Mouse (Mus musculus): Measurements from ENCODE around the gene Clec4b2.
"Not testable (repeated sequence)": the region's sequence is repeated elsewhere in the genome, so short reads cannot be mapped to it uniquely, and the experiment has no call there.

Gene Clec4b2

DNA sequence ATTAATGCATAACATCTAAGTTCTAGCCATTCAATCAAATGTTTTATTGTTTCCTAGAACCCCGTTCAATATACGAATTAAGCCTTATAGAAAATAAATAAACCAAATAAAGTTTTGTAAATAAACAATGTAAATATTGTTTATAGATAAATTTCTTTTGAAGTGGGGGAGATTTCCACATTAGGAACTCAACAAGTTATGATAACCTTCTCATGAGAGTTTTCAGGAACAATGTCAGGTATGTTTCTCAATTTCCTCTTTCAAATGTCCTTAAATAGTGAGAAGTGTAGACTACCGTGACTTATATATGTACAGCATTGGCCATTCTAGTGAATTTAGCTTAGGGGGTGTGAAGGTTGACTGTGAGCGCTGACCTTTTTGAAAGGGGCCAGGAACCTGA is at the start of gene Clec4b2:
Gene Clec4b2, plus strand, starts transcription at position 301 of the 400 bp plus-strand sequence.
- DNase-seq = no peak

DNA sequence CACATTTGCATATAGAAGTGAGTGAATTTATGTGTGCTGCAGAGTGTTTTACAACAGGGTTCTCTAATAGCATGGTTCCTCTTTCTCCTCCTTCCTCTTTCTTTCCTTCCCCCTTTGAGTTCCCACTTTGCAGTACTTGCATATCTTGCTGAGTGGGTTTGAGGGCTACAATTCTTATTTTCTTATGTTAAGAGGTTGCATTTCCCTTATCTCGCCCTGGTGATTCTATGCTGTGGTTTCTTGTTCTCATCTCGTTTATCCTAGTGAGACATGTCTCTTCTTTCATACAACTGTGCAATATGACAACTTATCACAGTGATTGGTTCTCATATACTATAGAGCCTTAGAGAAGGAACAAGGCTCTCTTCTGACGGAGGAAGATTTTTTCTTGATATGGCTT is 49.5 kb upstream of the Clec4b2 start:
- DNase-seq = no peak

DNA sequence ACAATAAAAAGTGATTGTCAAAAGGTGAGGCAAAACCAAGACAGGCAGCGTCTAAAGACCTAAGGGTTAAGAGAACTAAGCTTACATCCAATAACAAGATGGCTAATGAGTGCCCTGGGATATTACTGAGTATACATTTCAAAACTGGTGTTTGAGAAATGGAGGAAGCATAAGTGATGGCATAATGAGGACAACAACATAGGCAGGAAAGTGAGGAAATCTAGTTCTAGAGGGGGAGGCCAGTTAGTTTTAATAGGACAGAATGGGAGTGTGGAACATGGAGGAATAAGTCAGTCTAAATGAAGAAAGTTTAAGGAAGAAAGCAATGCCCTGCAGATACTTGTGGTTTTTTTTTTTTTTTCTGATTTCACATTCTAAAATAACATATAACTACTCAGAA is 45.5 kb upstream of the Clec4b2 start:
- no peak for DNase-seq

DNA sequence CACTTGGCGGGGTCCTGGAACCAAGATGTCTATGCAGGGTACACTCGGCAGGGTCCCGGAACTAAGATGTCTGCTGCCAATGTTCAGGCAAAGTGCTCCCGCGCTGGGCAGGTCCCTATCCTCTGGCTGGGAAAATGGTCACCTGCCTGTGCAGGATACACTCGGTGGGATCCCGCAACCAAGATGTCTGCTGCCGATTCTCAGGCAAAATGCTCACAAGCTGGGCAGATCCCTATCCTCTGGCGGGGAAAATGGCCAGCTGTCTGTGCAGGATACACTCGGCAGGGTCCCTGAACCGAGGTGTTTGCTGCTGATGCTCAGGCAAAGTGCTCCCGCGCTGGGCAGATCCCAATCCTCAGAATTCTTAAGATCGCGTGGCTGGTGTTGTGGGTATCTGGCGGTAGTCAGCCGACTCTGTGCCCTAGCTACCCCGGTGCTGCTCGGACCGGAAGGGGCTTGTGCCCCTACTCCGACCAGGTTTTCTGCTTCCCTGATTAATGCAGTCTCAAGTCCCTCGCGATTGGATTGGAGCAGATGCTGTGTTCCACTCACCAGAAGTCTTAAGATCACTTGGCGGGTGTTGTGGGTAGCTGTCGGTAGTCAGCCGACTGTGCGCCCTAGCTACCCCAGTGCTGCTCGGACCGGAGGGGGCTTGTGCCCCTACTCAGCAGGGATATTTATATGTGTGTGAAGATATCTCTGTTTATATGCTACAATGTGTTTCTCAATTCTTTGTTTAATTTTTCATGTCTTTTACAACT is 34.7 kb upstream of the Clec4b2 start:
- DNase-seq = not testable (repeated sequence)

DNA sequence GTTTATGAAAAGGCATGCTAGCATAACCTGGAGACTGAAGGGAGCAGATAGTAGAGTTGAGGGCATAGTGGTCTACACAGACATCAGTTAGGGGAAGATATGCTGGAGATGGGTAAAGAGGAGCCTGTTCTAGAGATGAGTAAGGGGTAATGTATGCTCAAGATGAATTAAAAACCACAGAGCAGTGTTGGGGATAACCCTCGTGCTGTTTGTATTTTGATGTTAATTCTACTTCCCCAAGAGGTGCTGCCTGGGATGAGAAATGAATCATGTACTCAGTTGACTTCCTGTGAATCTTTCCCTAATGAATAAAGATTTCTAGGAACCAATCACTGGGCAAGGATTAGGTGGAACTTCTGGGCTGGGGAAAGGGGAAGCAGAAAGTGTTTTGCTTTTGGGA is 2.6 kb upstream of the Clec4b2 start:
- no peak for DNase-seq

DNA sequence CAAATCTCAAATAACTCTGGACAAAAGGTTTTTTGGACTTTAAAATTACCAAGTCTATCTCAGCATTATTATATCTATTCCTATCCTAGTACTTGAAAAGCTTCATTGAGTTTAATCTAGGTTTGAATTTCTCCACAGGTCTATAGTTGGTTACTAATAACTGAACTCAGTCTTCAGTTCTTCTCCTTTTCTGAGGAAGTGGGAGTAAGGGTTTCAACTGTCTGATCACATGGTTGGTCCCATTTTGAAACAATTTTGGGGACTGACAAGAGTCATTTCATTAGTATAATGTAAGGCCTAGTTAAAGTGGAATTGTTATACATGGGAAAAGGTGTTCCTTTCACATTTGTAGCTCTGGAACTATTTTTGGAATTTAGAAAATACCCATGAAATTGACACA is 1.7 kb upstream of the Clec4b2 start:
- no peak for DNase-seq

DNA sequence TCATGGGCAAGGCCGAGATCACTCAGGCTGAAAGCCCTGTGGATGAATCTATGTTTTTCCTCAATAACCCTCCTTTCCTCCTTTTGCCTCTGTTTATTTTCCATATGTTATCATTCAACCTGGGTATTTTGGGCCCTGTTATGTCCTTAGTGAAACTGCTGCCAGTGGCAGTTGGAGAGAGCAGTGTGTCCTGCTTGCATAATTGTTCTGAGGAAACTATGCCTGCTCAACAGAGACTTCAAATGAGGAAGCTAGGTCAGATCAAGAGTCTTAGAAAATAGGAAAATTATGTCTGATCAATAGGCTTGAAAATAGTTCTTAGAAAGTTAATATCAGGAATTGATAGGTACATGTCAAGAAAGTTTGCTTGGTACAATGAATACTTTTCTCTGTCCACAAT is 2.9 kb downstream of the Clec4b2 start:
- no peak for DNase-seq

DNA sequence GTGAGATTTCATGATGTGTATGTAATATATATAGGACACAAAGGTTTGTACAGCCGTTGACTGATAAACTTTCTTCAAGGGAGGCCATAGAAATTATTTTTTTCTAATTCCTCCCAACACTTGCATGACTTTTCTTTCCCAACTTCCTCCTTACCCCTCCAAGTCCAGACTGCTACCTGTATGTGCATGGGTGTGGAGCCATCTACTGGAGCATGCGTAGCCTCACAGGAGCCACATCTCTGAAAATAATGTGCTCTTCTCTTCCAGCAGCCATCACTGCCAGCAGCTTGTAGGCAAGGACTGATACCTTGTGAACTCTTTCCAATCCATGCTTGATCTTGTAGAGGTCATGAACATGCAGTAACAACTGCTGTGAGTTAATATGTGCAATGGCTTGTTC is 12.2 kb downstream of the Clec4b2 start:
- DNase-seq = not testable (repeated sequence)

DNA sequence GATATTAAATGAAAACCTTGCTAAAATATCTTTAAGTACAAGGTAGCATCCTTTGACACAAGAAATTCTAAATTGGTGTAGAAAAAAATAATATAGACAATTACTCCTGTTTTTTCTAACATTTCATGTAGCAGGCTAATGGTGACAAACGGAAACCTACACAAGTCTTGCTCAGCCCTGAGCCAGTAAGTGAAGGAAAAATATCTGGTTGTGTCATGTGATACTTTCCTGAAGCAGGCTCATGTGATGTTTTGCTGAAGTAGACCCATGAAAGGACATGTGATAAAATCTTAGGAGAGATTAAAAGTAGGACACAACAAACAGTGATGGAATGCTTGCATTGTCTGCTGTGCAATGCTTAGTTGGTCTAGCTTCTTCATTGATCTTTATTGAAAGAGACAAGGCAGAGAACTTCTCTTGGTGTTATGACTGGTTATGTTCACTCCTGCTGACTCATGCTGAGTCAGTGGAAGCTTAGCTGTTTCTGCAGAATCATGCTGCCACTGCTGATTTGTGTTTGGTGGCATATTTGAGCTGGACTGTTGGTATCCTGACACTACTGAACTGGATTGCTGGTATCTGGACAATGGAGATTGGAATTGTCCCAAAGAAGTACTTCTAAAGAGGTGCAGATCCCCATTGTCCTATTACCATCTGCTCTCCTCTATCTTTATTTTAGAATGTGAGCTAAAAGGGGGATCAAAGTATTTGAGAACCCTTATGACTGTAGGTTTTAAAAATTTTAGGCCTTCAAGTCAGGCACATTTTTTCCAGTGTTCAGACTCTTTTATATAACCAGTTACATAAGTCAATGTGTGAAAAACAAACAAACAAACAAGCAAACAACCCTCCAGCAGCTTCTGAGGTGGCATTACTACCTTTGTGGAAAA is 34.7 kb downstream of the Clec4b2 start:
- no peak for DNase-seq

DNA sequence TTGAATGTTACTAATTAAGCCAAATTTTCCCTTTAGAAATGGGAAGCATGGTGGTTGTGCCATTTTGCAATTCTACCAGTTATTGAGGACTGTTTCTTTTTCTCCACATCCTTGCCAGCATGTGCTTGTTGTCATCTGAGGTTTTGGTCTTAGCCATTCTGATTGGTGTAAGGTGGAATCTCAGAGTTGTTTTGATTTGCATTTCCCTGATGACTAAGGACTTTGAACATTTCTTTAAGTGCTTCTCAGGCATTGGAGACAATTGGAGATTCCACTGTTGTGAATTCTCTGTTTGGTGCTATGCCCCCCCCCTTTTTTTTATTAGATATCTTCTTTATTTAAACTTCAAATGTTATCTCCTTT is 35.4 kb downstream of the Clec4b2 start:
- not testable (repeated sequence) for DNase-seq

DNA sequence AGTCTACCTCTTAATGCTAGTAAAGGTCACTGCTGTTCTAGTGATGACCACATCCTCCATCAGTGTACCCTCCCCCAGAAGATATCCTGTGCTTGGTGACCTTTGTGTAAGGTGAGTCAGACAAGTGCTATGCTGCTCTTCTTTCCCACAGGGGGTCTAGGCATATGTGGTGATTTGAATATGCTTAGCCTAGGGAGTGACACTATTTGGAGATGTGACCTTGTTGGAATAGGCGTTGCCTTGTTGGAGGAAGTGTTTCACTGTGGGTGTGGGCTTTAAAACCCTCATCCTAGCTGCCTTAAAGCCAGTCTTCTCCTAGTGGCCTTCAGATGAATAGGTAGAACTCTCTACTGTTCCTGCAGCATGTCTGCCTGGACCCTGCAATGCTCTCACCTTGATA is 39.0 kb downstream of the Clec4b2 start:
- no peak for DNase-seq

DNA sequence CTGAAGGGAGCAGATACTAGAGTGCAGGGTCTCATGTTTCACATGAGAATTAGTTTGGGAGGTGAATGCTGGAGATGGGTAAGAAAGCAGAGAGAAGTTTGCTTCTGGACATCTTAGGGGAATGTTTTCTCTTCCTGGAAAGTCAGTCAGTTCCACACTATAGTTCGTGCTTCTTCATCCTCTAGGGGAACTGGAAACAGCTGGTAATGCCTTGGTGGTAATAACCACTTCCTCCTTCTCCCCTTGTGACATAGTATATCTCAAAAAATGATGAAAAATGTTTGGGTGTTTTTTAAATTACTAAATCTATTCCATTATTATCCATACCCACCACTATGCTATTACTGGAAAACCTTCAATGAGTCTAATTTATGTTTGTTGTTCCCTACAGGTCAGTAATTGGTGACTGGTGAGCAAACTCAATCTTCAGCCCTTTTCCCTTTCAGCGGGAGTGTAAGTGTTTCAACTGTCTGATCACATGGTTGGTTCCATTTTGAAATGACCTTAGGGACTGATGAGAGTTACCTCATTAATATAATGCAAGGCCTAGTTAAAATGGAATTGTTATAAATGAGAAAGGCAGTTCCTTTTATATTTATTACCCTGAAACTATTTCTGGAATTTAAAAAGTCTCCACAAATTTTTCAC is 55.0 kb downstream of the Clec4b2 start:
- no peak for DNase-seq

DNA sequence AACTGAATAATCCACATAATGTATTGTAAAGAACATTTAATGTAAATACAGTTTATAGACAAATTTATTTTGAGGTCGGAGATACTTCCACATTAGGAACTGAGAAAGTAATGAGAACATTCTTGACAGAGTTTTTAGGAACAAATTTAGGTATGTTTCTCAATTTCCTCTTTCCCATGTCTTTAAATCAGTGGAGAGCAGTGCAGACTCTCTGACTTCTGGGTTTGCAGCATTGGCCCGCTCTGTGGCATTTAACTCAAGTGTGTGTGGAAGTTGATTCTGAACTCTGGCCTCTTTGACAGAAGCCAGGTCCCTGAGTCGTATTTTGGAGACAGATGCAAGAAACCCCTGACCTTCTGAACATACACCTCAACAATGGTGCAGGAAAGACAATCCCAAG is 57.0 kb downstream of the Clec4b2 start, which contains the start of gene Clec4n:
Gene Clec4n, plus strand, starts transcription at position 200 of the 400 bp plus-strand sequence.
- no peak for DNase-seq

DNA sequence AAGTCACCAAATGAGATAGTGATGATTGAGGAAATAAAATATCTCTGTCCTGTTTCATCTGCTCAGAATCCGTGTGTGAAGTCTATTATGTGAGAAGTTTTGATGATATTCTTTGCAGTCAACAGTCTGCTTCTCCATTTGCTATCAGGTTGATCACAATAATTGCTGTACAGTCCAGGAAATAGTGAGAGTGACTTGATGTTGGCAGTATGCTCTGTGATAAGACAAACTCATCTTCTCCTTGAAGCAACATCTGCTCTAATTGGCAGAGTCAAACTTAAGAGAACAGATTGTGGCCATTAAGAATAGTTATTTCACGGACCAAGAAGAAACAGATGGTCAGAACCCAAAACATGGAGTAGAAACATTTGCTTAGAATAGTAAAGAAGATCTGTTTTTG is 58.5 kb downstream of the Clec4b2 start:
- no peak for DNase-seq

DNA sequence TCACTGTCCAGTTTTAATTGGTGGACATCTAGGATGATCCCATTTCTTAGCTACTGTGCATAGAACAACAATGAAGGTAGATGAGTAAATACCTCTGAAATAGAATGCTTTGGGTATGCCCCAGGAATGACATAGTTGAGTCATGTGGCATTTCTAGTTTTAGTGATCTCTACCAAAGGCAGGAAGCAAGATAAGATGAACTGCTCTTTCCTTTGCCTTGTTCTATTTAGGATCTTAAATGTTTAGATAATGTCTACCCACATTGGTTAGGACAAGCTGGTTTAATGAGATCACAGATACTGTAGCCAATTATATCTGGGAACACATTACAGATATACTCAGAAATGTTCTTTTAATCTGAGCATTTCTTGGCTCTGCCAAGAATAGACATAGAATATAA is 64.9 kb downstream of the Clec4b2 start:
- no peak for DNase-seq

DNA sequence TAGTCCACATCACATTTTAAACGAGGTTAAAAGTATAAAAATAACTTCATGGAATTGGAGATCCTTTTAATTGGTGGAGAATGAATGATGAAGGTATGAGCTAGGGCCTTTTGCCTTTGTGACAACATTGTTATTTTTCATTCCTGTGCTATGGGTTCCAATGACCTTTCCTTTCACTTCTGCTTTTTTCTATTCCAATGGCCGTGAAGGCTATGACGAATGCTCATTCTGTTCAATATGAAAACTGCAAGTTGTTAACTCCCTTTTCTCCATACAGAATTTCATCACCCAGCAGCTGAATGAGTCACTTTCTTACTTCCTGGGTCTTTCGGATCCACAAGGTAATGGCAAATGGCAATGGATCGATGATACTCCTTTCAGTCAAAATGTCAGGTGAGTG is 71.5 kb downstream of the Clec4b2 start:
- DNase-seq = no peak

DNA sequence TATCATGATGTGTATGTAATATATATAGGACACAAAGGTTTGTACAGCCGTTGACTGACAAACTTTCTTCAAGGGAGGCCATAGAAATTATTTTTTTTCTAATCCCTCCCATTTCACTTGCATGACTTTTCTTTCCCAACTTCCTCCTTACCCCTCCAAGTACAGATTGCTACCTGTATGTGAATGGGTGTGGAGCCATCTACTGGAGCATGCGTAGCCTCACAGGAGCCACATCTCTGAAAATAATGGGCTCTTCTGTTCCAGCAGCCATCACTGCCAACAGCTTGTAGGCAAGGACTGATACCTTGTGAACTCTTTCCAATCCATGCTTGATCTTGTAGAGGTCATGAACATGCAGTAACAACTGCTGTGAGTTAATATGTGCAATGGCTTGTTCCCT is 76.2 kb downstream of the Clec4b2 start:
- DNase-seq = not testable (repeated sequence)

DNA sequence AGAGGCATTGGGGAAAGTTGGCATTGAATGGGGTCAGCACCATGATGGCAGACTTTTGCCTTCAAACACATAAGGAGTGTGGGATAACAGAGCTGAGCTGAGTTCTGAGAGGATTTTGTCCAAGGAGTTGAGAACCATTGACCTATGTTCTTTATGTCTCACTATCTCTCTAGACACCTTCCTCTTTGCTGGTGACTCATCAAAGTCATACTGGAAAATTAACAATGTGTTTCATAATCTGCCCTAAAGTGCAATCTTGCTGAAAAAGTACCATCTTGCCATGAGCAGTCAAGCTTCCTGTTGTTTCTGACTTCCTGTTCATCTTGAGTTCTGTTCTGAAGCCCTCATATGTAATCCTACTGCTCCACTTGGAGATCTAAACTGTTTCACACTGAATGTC is 80.0 kb downstream of the Clec4b2 start:
- no peak for DNase-seq

Measured in retina, postnatal 1 day (tissue).